Mouse (Mus musculus): Measurements from ENCODE around the gene Pitpna.

DNA sequence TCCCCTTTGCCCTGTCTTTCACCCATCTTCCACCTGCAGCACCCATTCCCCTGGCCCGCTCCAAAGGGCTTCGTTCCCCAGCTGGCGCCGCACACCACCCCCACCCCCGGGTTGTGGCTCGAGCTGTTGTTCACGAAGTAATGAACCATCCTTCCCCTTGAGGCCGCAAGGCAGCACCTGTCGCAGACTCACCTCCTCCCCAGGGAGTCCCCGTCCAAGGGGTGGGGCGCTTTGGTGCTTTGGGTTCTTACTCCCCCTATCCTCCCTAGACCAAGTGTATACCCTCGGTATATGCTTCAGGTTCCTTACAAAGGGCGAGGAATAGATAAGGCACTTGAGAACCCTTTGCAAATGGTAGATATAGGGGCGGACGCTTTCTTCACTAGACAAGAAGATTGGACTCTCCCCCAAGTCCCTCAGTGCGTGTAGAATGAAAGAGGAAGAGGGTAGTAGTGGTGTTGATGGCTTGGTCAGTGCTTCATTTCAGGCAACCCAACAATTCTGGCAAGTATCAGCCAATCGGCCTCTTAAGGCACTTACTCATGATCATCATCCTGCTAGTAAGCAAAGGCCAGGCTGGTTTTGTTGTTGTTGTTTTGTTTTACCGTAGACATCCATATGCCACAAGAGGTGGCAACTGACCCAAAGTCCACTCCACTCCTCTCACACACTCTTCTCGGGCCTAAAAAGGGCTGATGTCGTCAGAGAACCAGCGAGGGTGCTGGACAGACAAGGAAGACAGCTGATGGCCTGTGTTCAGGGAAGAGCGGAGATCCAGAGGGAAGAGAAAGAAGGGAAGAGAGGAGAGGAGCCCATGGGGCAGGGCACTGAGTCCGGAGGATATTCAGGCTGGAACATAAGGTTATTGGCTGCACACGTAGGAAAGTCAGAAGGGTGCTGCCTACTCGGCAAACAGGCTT, 66.8 kb downstream of the Pitpna start:
- TF ChIP-seq CTCF (IDR thresholded peaks at IDR 0.05; ENCODE audit: insufficient read depth, low read length) (no peak), POLR2A (IDR thresholded peaks at IDR 0.05; ENCODE audit: borderline replicate concordance, extremely low read depth, low read depth, low read length) (no peak)

Measured in lung, adult 2 months (tissue).